Mouse (Mus musculus): ENCODE measurements around the gene Lekr1.

- no peak for TF ChIP-seq CTCF (IDR thresholded peaks at IDR 0.05; ENCODE audit: control insufficient read depth, insufficient read depth, insufficient read length)
- TF ChIP-seq MYOD1 (IDR thresholded peaks at IDR 0.05; ENCODE audit: control insufficient read depth, insufficient read length, low read depth): no peak
- TF ChIP-seq USF1 (IDR thresholded peaks at IDR 0.05; ENCODE audit: low read depth): no peak
- no peak for TF ChIP-seq CEBPB (IDR thresholded peaks at IDR 0.05; ENCODE audit: low read depth)
- no peak for TF ChIP-seq FOSL1 (IDR thresholded peaks at IDR 0.05; ENCODE audit: insufficient read depth, low read length, poor library complexity, severe bottlenecking)
Observed at GRCm38 (mm10) chr3:65818597-65818996, 152.6 kb downstream of the Lekr1 start.

All from C2C12 (cell line).